8 mouse cellular contexts compared by ENCODE assay signal in the genomic region with DNA sequence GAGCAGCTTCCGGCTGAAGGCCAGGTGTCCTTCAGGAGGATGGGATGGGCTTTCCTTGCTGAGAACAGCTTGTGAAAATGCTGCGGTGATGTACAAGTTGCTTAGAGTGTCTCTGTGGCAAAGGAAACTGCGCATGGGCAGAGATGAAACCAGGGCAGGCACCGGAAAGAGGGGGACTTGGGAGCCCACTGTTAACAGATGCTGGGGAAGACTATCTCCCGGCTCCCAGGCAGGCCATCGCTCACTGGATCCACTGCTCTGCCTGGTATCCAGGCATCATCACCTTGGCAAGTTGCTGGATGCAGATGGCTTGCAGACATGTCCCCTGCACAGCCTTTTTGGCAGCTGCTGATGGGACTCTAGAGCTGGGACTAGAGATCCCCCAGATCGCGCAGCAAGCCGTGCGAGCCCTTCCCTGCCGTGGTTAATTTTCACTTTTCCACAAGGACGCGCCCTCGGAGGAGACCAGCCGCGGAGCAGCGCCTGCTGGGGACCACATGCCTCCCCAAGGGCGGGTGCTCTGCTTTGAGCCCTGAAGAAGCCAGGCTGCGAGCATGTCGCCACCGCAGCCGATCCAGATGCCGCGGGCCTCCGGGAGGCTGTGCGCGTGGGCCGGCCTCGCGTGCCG.
DNase-seq lines count a peak whose midpoint lies in the region; ATAC-seq and TF ChIP-seq lines count a peak whose summit lies in the region.

No protein-coding gene starts in this region.

- H3K9ac ChIP-seq in intestine, postnatal 0 days (ENCODE audit: low read depth, low read length): peak overlapping the region; percentile 63
- H3K9ac ChIP-seq in liver, embryonic 15.5 days: peak overlapping the region; percentile 45; the same call in 1 of the 2 replicates

- H3K4me3 ChIP-seq in cerebellum, adult 2 months (replicated peaks; ENCODE audit: insufficient read depth, low read depth, low read length): peak overlapping the region; percentile 60
- peak overlapping the region; percentile 47 for H3K4me3 ChIP-seq in intestine, postnatal 0 days (ENCODE audit: low read depth, low read length)
- H3K4me3 ChIP-seq in liver, embryonic 15.5 days (replicated peaks): peak overlapping the region; percentile 52

- no peaks in the 10 kb centered on the region for H3K27me3 ChIP-seq in cerebellum, adult 2 months (ENCODE audit: control insufficient read depth, insufficient read depth, low read length)
- no peaks in the 10 kb centered on the region for H3K27me3 ChIP-seq in intestine, postnatal 0 days (replicated peaks; ENCODE audit: control insufficient read depth, insufficient read depth, low read length)
- peaks cover 60% of the 10 kb centered on the region for H3K27me3 ChIP-seq in liver, embryonic 15.5 days

- no peaks in the 10 kb centered on the region for H3K36me3 ChIP-seq in intestine, postnatal 0 days (ENCODE audit: control insufficient read depth, insufficient read depth)
- H3K36me3 ChIP-seq in liver, embryonic 15.5 days (replicated peaks): no peaks in the 10 kb centered on the region

- TF ChIP-seq CTCF in cerebellum, adult 2 months (IDR thresholded peaks at IDR 0.05; ENCODE audit: borderline replicate concordance, insufficient read depth, low read depth, low read length): no peak
- no peak for TF ChIP-seq CTCF in intestine, postnatal 0 days (IDR thresholded peaks at IDR 0.05; ENCODE audit: low read depth)

- ATAC-seq in frontal cortex, adult (ENCODE audit: low TSS enrichment): peak; percentile 55
- peak; percentile 36 for ATAC-seq in intestine, postnatal 0 days
- no peak for ATAC-seq in liver, embryonic 15.5 days (ENCODE audit: insufficient read depth)
- ATAC-seq in erythroid progenitor cell, adult 5-6 weeks (replicated peaks; ENCODE audit: low FRiP score, poor library complexity, severe bottlenecking): no peak

- peak overlapping the region; percentile 91 for H3K4me2 ChIP-seq in intestine, postnatal 0 days (replicated peaks; ENCODE audit: low read depth)
- peak overlapping the region; percentile 72 for H3K4me2 ChIP-seq in liver, embryonic 15.5 days

- DNase-seq in left cerebral cortex, adult 18-20 months (ENCODE audit: low spot score in 2 of 2): peak; percentile 58 to 61
- no peak for DNase-seq in left cerebral cortex, adult 11 months (ENCODE audit: low spot score)
- peak; percentile 45 to 60 for DNase-seq in cerebellum, adult 2 months
- peak; percentile 19 for DNase-seq in retina, postnatal 7 days (ENCODE audit: low read depth, low spot score)

- TF ChIP-seq POLR2A in cerebellum, adult 2 months (IDR thresholded peaks at IDR 0.05; ENCODE audit: borderline replicate concordance, insufficient read depth, low read length): no peak

- peak overlapping the region; percentile 39; the same call in 1 of the 2 replicates for H3K27ac ChIP-seq in cerebellum, adult 2 months (ENCODE audit: insufficient read depth, low read length)
- peak overlapping the region; percentile 73 for H3K27ac ChIP-seq in intestine, postnatal 0 days (ENCODE audit: low read depth, low read length)
- H3K27ac ChIP-seq in liver, embryonic 15.5 days (replicated peaks): no peak overlapping the region

- 4% methylated on average over 31 of the region's 31 CpGs for WGBS in cerebellum, adult 2 months
- WGBS in intestine, postnatal 0 days: 3% methylated on average over 31 of the region's 31 CpGs
- WGBS in liver, embryonic 15.5 days (ENCODE audit: insufficient replicate concordance): 4% methylated on average over 31 of the region's 31 CpGs

- H3K9me3 ChIP-seq in intestine, postnatal 0 days (ENCODE audit: control insufficient read depth): no peaks in the 10 kb centered on the region
- H3K9me3 ChIP-seq in liver, embryonic 15.5 days (replicated peaks): no peaks in the 10 kb centered on the region

- peaks cover 11% of the 10 kb centered on the region for H3K4me1 ChIP-seq in cerebellum, adult 2 months (ENCODE audit: control insufficient read depth, insufficient read depth, low read length)
- H3K4me1 ChIP-seq in intestine, postnatal 0 days (replicated peaks; ENCODE audit: control insufficient read depth, insufficient read depth, low read length): no peaks in the 10 kb centered on the region
- peaks cover 8% of the 10 kb centered on the region; the same call in 1 of the 2 replicates for H3K4me1 ChIP-seq in liver, embryonic 15.5 days (replicated peaks)

Comparison
In these comparisons a context has a peak if more than half of its experiments do, and no peak if none do; other contexts are left out.
1. ATAC-seq: peak in frontal cortex, adult (single experiment) and intestine, postnatal 0 days (single experiment); none in liver, embryonic 15.5 days (single experiment) and erythroid progenitor cell, adult 5-6 weeks (single experiment).
2. Peak in every context shown above with its lines, with median percentiles within 50 percentile points of each other: H3K4me3 ChIP-seq.